Mouse (Mus musculus): ENCODE results near the gene Amn. TPM values are rescaled to one million over a fixed set of nuclear protein-coding genes. Genes with fewer than 3 reads are reported as not detected.

The Amn gene
- total and polyA plus RNA-seq, 3 experiments = 0.12 to 0.14 TPM; not detected in 1

DNA sequence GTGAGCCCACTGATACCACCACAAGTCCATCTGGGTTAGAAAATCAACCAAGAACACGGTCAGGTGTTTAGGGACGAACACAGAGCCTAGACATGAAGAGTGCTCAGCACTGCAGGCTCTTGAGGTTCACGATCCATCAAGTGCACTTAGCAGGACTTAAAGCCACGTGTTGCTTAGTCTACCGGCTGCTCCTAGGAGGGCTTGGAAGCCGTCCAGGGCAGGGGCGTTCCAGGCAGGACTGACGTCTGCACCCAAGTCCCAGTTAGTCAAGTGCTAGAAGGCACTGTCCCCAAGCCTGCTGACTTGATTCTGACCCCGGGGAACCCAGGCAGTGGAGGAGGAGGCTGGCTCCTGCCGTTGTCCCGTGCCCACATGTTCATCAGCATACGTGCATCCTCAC lies 49.7 kb downstream of the Amn start:
- no peak overlapping the region for H3K9ac ChIP-seq (ENCODE audit: control insufficient read depth, low read depth, low read length, poor library complexity, severe bottlenecking)

DNA sequence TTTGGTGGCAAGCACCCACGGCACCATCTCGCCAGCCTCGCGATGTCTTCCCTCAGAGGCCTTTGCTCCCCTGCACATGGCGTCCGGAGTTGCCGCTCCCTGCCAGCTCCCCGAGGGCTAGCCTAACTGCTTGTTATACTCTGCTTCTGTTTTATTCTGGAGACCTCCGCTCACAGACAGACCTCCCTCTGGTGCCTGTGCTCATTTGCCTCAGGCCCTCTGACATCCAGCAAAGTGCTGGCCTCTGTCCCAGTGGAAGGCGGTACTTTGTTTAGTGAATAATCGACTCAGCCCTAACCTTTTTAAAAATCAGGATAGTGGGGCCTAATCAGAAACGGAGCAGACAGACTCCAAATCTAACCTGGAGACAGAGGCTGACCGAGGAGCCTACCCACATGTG lies 50.9 kb downstream of the Amn start:
- no peak for DNase-seq (ENCODE audit: low read depth, low spot score)
- Histone ChIP-seq H3K4me3 (ENCODE audit: control insufficient read depth in 1 of 2, insufficient read depth in 1 of 2, low read depth in 2 of 2, low read length in 2 of 2) (no peak overlapping the region), H3K9me3 (replicated peaks; ENCODE audit: insufficient read depth, low read length) (no peaks in the 10 kb centered on the region), H3K4me1 (ENCODE audit: control insufficient read depth in 1 of 2, insufficient read depth in 2 of 2, low read length in 2 of 2) (no peaks in the 10 kb centered on the region), H3K79me2 (ENCODE audit: control insufficient read depth, insufficient read depth, low read length, poor library complexity) (no peaks in the 10 kb centered on the region), H3K9ac (ENCODE audit: control insufficient read depth, low read depth, low read length, poor library complexity, severe bottlenecking) (no peak overlapping the region), H3K36me3 (ENCODE audit: control insufficient read depth in 1 of 2, insufficient read depth in 2 of 2, low read length in 2 of 2) (no peaks in the 10 kb centered on the region), H3K27me3 (ENCODE audit: control insufficient read depth in 1 of 2, insufficient read depth in 2 of 2, low read length in 2 of 2) (peaks cover 0 to 4% of the 10 kb centered on the region in 2 experiments; a peak in 2 of 4 replicates), H3K27ac (ENCODE audit: control insufficient read depth, low read depth, low read length) (no peak overlapping the region)
- TF ChIP-seq RAD21 (IDR thresholded peaks at IDR 0.05; ENCODE audit: low read depth, low read length) (no peak), SIN3A (IDR thresholded peaks at IDR 0.05; ENCODE audit: low read length) (no peak), CTCF (IDR thresholded peaks at IDR 0.05 in 2 of 3, conservative IDR thresholded peaks at IDR 0.05 in 1 of 3; ENCODE audit: control insufficient read depth in 1 of 3, insufficient read depth in 1 of 3, low read depth in 2 of 3, low read length in 3 of 3, poor library complexity in 1 of 3, severe bottlenecking in 1 of 3) (no peak), MEF2A (IDR thresholded peaks at IDR 0.05; ENCODE audit: extremely low read depth, insufficient replicate concordance, low read depth, low read length, poor library complexity, severe bottlenecking) (no peak), ZKSCAN1 (IDR thresholded peaks at IDR 0.05; ENCODE audit: low read depth, low read length) (no peak), KAT2A (conservative IDR thresholded peaks at IDR 0.05; ENCODE audit: low read depth, low read length) (no peak), RCOR1 (IDR thresholded peaks at IDR 0.05; ENCODE audit: low read depth, low read length) (no peak), MYC (IDR thresholded peaks at IDR 0.05; ENCODE audit: low read depth, low read length) (no peak), POLR2AphosphoS2 (IDR thresholded peaks at IDR 0.05; ENCODE audit: low read length) (no peak), HCFC1 (IDR thresholded peaks at IDR 0.05; ENCODE audit: low read depth, low read length) (no peak), EP300 (IDR thresholded peaks at IDR 0.05; ENCODE audit: low read depth in 1 of 2, low read length in 2 of 2) (no peak), MAX (IDR thresholded peaks at IDR 0.05; ENCODE audit: low read length) (no peak), USF1 (IDR thresholded peaks at IDR 0.05; ENCODE audit: low read depth, low read length) (no peak), SMC3 (IDR thresholded peaks at IDR 0.05; ENCODE audit: low read depth, low read length) (no peak), UBTF (IDR thresholded peaks at IDR 0.05; ENCODE audit: borderline replicate concordance, insufficient read depth, low read depth, low read length) (no peak)

More for the DNA sequence above, 49.7 kb downstream of the Amn start:
- H3K4me1 ChIP-seq (ENCODE audit: control insufficient read depth in 1 of 2, insufficient read depth in 2 of 2, low read length in 2 of 2) = no peaks in the 10 kb centered on the region
- TF ChIP-seq CHD2 (IDR thresholded peaks at IDR 0.05; ENCODE audit: low read length) = no peak
- TF ChIP-seq MYB (IDR thresholded peaks at IDR 0.05; ENCODE audit: low read depth, low read length) = no peak
- TF ChIP-seq RAD21 (IDR thresholded peaks at IDR 0.05; ENCODE audit: low read depth, low read length) = no peak
- TF ChIP-seq NELFE (IDR thresholded peaks at IDR 0.05; ENCODE audit: low read depth, low read length) = no peak
- TF ChIP-seq JUND (IDR thresholded peaks at IDR 0.05; ENCODE audit: low read depth, low read length) = no peak
- TF ChIP-seq MYC (IDR thresholded peaks at IDR 0.05; ENCODE audit: low read depth, low read length) = no peak
- no peak for TF ChIP-seq KAT2A (conservative IDR thresholded peaks at IDR 0.05; ENCODE audit: low read depth, low read length)
- no peak for TF ChIP-seq SIN3A (IDR thresholded peaks at IDR 0.05; ENCODE audit: low read length)
- TF ChIP-seq SMC3 (IDR thresholded peaks at IDR 0.05; ENCODE audit: low read depth, low read length) = no peak
- TF ChIP-seq POLR2AphosphoS5 (IDR thresholded peaks at IDR 0.05; ENCODE audit: borderline replicate concordance, low read depth, low read length) = no peak
- no peak for TF ChIP-seq GABPA (IDR thresholded peaks at IDR 0.05; ENCODE audit: low read depth, low read length)
- no peak for TF ChIP-seq UBTF (IDR thresholded peaks at IDR 0.05; ENCODE audit: borderline replicate concordance, insufficient read depth, low read depth, low read length)
- TF ChIP-seq USF1 (IDR thresholded peaks at IDR 0.05; ENCODE audit: low read depth, low read length) = no peak
- TF ChIP-seq EP300 (IDR thresholded peaks at IDR 0.05; ENCODE audit: low read depth in 1 of 2, low read length in 2 of 2) = no peak
- no peak for TF ChIP-seq ZC3H11A (IDR thresholded peaks at IDR 0.05; ENCODE audit: low read depth, low read length)
- TF ChIP-seq POLR2A (IDR thresholded peaks at IDR 0.05; ENCODE audit: control insufficient read depth in 1 of 2, insufficient read depth in 1 of 2, low read depth in 1 of 2, low read length in 2 of 2, poor library complexity in 1 of 2) = no peak
- TF ChIP-seq CHD1 (IDR thresholded peaks at IDR 0.05; ENCODE audit: low read depth, low read length) = no peak
- TF ChIP-seq ZKSCAN1 (IDR thresholded peaks at IDR 0.05; ENCODE audit: low read depth, low read length) = no peak
- TF ChIP-seq ELF1 (IDR thresholded peaks at IDR 0.05; ENCODE audit: low read depth, low read length) = no peak
- no peaks in the 10 kb centered on the region for H3K36me3 ChIP-seq (ENCODE audit: control insufficient read depth in 1 of 2, insufficient read depth in 2 of 2, low read length in 2 of 2)
- no peak for DNase-seq (ENCODE audit: low read depth, low spot score)
- peaks cover 0 to 4% of the 10 kb centered on the region in 2 experiments; a peak in 2 of 4 replicates for H3K27me3 ChIP-seq (ENCODE audit: control insufficient read depth in 1 of 2, insufficient read depth in 2 of 2, low read length in 2 of 2)
- no peaks in the 10 kb centered on the region for H3K9me3 ChIP-seq (replicated peaks; ENCODE audit: insufficient read depth, low read length)
- H3K79me2 ChIP-seq (ENCODE audit: control insufficient read depth, insufficient read depth, low read length, poor library complexity) = no peaks in the 10 kb centered on the region
- H3K4me3 ChIP-seq (ENCODE audit: control insufficient read depth in 1 of 2, insufficient read depth in 1 of 2, low read depth in 2 of 2, low read length in 2 of 2) = no peak overlapping the region
- no peak overlapping the region for H3K27ac ChIP-seq (ENCODE audit: control insufficient read depth, low read depth, low read length)

Measured in MEL (cell line).